Mouse (Mus musculus) layer of hippocampus, adult 6 months (tissue): Measurements from ENCODE around the gene Patz1. TPM values are rescaled to one million over a fixed set of nuclear protein-coding genes. Genes with fewer than 3 reads are reported as not detected.

ENCODE experiments used
- long read RNA-seq, 2 experiments: library from polyadenylated mRNA; unstranded; transcript quantifications; one replicate each; pipeline ENCODE4 v2.0.0; 2019 to 2020
- polyA plus RNA-seq: library from polyadenylated mRNA; unstranded; fragments of <200 nt; fragmentation: Nextera tagmentation; gene quantifications from 2 replicates; pipeline ENCODE4 v1.2.3, GENCODE M21; 2021

Gene Patz1
- polyA plus RNA-seq, result 13.2 and 15.2 TPM in 2 replicates
- long read RNA-seq, experiment 1, transcript Patz1-201 (4 exons, 3,118 nt), result minor isoform, 7 of 25 reads
- long read RNA-seq, experiment 1, transcript Patz1-202 (5 exons, 3,173 nt), result minor isoform, 5 of 25 reads
- long read RNA-seq, experiment 1, transcript Patz1-203 (3 exons, 2,930 nt), result major isoform, 10 of 25 reads
- long read RNA-seq, experiment 1, partial matches to known transcripts, result 0 of 25 reads
- long read RNA-seq, experiment 1, other reads (novel, unspliced or antisense), result 2 of 25 reads
- long read RNA-seq, experiment 2, transcript Patz1-202 (5 exons, 3,173 nt), result minor isoform, 13 of 89 reads
- long read RNA-seq, experiment 2, transcript Patz1-203 (3 exons, 2,930 nt), result major isoform, 34 of 89 reads
- long read RNA-seq, experiment 2, transcript Patz1-201 (4 exons, 3,118 nt), result minor isoform, 30 of 89 reads
- long read RNA-seq, experiment 2, partial matches to known transcripts, result 0 of 89 reads
- long read RNA-seq, experiment 2, other reads (novel, unspliced or antisense), result 7 of 89 reads

GRCm38 (mm10) chr11:3288521-3289301 lies at the start of gene Patz1:
TSS of gene Patz1 (plus strand) at chr11:3288874.

GRCm38 (mm10) chr11:3266079-3266685 lies 22.5 kb upstream of the Patz1 start, which contains the start of gene Drg1:
TSS of gene Drg1 (minus strand) at chr11:3266415.

DNA sequence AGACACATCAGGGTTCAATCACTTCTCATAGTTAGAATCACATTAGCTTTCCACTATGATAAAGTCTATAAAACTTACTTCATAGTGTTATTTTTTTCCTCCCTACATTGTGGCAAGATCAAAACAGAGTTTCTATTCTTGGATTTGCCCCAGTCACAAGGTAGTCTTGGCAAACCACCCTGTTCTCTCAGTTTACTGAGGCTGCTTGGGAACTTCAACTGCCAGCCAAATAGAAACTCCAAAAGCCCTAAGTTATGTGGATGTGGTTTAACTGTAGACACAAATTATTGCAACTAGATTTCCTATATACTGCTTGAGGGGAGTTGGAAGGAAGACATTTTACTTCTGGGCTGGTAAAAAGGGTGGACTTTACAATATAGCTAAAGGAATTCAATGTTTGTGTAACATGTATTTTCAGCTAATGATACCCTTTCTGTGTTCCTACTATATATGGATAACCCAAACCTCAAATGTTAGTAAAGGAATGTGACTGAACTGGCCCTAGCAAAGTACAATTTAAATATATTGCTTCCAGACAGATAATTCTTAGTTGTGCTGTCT lies 41.3 kb downstream of the Patz1 start, which contains the start of gene Pik3ip1:
Gene Pik3ip1, plus strand, starts transcription at position 511 of the 561 bp plus-strand sequence.

Other genes starting within 250 kb of the Patz1 start
- gene Sfi1, start 95.4 kb upstream of the Patz1 start, polyA plus RNA-seq, result 1.6 TPM in 2 replicates
- gene Eif4enif1, start 86.5 kb upstream of the Patz1 start, polyA plus RNA-seq, result 10.7 and 15.2 TPM in 2 replicates
- 134 and 136 TPM in 2 replicates for gene Drg1, start 22.5 kb upstream of the Patz1 start, polyA plus RNA-seq
- gene Pik3ip1, start 41.5 kb downstream of the Patz1 start, polyA plus RNA-seq, result 37.4 and 41.6 TPM in 2 replicates
- 27.1 and 30.4 TPM in 2 replicates for gene Limk2, start 120.3 kb downstream of the Patz1 start, polyA plus RNA-seq
- 19.6 and 20.2 TPM in 2 replicates for gene Rnf185, start 163.5 kb downstream of the Patz1 start, polyA plus RNA-seq
- 0.41 and 0.70 TPM in 2 replicates for gene Pla2g3, start 199.4 kb downstream of the Patz1 start, polyA plus RNA-seq
- 18.2 and 24.3 TPM in 2 replicates for gene Inpp5j, start 215.9 kb downstream of the Patz1 start, polyA plus RNA-seq
- 482 and 525 TPM in 2 replicates for gene Selenom, start 225.8 kb downstream of the Patz1 start, polyA plus RNA-seq